In genomic region chr11:70180496-70180895, GRCm38 (mm10) we compare ENCODE assay signal across 18 mouse cellular contexts. TPM values are rescaled to one million over a fixed set of nuclear protein-coding genes. Genes with fewer than 3 reads are reported as not detected.
"Had no signal": no experiment of that assay in that cellular context is flagged by ENCODE, and none has a peak within 500 bp of the region (broad histone marks: within the 10 kb centered on the region; RNA-seq: fewer than 3 reads in every experiment).

No protein-coding gene starts in this region.

- H3K27me3 ChIP-seq: neural tube, embryonic 13.5 days; neural tube, embryonic 15.5 days; stomach, embryonic 15.5 days had no signal

- H3K4me3 ChIP-seq: neural tube, embryonic 13.5 days; neural tube, embryonic 15.5 days; stomach, embryonic 15.5 days had no signal

- H3K27ac ChIP-seq: neural tube, embryonic 13.5 days; neural tube, embryonic 15.5 days; stomach, embryonic 15.5 days; stomach, postnatal 0 days had no signal

- DNase-seq: retina, postnatal 1 day; right cerebral cortex, adult 18-20 months; right cerebral cortex, postnatal 14 days; right cerebral cortex, postnatal 25 days; right cerebral cortex, postnatal 4 days; spleen, adult 18-20 months; thymus, adult 18-20 months; thymus, adult 2 months; thymus, postnatal 14 days; thymus, postnatal 25 days; thymus, postnatal 36 days; thymus, postnatal 4 days had no signal

- H3K9ac ChIP-seq: neural tube, embryonic 13.5 days; neural tube, embryonic 15.5 days; stomach, embryonic 15.5 days had no signal

- H3K36me3 ChIP-seq: neural tube, embryonic 13.5 days; neural tube, embryonic 15.5 days; stomach, embryonic 15.5 days had no signal

- H3K9me3 ChIP-seq: neural tube, embryonic 13.5 days; neural tube, embryonic 15.5 days; stomach, embryonic 15.5 days had no signal

- H3K4me2 ChIP-seq: neural tube, embryonic 13.5 days; neural tube, embryonic 15.5 days; stomach, embryonic 15.5 days had no signal

- H3K4me1 ChIP-seq: neural tube, embryonic 13.5 days; neural tube, embryonic 15.5 days; stomach, embryonic 15.5 days had no signal

RNA-seq across cellular contexts. Expression of gene Clec10a, which starts 24.5 kb away (rescaled TPM):
- polyA plus RNA-seq: neural tube, embryonic 14.5 days had no signal

RNA-seq across cellular contexts. Expression of gene Bcl6b, which starts 49.1 kb away (rescaled TPM):
- total RNA-seq: neutrophil, adult 5-6 weeks had no signal

RNA-seq across cellular contexts. Expression of gene Mgl2, which starts 50.4 kb away (rescaled TPM):
- total RNA-seq: neutrophil, adult 5-6 weeks had no signal
